Mouse (Mus musculus): ENCODE data around the gene Gm10282.

Gene Gm10282

DNA sequence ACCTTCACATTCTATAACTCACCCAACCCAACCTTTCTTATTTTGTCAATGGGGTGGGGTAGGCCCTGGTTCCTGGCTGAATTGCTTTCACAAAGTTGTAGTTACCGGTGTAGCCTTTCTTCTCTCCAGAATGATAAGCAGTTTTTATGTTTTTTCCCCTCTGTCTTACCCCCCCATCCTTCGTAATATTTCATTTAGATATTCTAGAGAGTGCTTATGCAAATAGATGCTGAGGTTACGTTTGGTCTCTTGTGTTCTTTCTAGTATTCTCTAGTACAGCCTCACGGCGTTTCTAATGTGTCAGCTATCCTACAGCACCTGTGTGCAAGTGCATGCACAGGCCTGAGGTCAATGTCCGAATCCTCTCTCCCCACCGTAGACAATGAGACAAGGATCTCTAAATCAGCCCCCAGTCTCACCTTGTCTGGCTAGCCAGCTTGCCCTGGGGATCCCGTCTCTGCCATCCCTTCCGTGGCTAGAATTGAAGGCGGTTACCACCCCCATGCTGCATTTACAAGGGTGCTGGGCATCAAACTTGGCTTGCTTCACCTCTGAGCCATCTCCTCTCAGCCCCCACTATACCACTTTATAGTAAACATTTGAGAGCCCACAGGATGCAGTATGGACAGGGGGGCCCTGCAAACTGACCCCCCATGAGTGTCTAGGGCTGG is 19.1 kb upstream of the Gm10282 start:
- DNase-seq (ENCODE audit: low spot score): no peak

DNA sequence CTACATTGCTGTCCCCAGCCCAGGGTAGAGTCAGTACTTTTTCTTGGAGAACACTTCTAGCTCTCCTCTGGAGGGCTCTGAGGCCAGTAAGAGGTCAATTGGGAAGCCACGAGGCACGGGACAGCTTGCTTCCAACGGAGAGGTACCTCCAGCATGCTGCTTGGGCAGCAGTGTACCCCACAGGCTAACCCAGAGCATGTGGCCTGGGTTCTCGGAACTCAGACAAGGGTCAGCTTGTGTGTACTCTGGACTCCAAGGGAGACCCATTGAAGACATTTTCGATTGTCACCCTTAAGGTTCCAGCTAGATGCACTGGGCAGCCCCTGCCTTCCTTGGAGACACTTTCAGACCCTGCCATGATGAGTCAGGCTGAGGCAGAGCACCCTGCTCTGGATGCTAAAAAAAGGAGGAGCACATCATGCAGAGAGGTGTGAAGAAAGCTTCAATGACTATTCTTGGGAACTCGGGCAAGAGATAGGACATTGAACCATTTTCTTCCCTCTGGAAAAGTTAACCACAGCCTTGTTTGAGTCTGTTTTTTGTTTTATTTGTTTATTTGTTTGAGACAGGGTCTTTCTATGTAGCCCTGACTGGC is 18.2 kb upstream of the Gm10282 start:
- no peak for DNase-seq (ENCODE audit: low spot score)

DNA sequence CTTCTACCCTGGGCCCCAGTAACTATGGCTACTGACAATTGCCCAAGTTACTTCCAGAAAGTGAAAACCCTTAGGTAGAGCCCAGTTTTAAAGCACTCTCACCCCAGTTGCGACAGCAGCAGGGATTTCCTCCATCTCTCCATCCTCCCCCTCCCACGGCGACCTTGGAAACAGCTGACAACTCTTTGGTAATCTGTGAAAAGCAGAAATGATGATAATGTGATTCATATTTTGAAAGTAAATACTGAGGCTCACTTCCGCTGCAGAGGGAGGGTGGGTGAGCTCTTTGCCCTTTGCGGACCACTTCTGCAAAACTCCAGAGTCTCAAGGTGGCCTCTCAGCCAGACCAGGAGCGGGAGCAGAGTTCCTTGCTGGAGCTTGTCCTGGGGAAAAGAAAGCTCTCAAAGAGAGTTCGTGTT is 17.4 kb upstream of the Gm10282 start:
- peak; percentile 55 for DNase-seq (ENCODE audit: low spot score)

DNA sequence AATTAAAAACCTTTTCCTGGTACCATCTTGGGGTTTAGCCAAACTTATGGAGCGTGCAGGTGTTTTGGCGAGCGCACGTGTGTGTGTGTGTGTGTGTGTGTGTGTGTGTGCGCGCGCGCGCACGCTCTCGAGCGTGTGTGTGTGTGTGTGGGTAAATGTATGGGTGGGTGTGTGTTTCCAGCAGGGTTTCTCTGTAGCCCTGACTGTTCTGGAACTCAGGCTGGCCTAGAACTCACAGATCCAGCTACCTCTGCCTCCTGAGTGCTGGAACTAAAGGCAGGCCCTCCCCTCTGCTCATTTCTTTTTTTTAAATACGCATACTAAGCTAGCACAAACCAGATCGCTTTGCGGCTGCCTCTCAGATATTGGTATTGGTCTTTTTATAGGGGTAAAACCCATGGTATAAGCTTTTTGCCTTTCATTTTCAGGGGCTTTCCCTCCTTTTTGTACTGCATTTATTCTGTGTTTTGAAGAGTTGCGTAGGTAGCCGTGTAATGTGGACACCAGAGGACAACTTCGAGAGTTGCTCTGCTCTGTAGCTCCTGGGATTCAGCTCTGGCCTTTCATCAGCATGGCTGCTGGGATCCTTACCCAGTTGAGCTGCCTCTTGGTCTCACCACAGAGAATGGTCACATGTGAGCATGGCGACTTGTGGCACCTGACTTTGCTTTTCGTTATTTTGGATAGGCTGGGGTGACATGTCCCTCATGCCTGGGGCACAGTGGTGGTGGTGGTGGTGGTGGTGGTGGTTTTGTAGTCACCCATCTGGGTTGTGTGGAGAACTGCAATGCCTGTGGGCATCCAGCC is 16.8 kb upstream of the Gm10282 start:
- DNase-seq (ENCODE audit: low spot score): no peak

DNA sequence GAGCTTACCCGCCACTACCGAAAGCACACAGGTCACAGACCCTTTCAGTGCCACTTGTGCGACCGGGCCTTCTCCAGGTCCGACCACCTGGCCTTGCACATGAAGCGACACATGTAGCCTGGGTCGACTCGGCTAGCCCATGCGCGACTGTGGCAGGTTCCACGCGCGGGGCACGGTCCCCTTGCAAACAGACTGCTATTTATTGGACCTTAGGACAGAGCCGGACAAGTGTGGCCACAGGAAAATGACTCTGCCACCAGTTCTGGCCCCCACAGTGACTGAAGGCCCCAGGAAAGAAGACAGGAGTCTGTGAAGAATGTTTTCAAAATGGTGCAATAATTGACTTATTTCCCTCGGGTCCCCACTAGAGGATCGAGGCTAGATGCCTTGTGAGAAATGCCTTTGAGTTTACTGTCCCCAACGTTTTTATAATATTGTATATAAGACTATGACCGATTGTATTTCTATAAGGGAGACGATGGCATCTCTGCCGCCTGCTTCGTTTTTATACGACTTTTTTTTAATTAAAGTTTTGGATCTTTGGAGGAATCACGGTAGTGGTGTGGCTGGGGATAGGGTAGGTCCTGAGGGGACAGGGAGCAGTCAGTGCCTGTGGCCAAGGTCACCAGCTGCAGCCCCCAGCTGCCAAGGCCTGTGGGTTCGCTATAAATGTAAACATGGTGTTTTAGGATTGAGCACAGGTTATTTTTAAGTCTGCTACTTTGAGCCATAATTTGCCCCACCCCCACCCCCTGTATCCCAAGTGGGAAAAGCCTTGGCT is 15.9 kb upstream of the Gm10282 start:
- DNase-seq (ENCODE audit: low spot score): no peak

DNA sequence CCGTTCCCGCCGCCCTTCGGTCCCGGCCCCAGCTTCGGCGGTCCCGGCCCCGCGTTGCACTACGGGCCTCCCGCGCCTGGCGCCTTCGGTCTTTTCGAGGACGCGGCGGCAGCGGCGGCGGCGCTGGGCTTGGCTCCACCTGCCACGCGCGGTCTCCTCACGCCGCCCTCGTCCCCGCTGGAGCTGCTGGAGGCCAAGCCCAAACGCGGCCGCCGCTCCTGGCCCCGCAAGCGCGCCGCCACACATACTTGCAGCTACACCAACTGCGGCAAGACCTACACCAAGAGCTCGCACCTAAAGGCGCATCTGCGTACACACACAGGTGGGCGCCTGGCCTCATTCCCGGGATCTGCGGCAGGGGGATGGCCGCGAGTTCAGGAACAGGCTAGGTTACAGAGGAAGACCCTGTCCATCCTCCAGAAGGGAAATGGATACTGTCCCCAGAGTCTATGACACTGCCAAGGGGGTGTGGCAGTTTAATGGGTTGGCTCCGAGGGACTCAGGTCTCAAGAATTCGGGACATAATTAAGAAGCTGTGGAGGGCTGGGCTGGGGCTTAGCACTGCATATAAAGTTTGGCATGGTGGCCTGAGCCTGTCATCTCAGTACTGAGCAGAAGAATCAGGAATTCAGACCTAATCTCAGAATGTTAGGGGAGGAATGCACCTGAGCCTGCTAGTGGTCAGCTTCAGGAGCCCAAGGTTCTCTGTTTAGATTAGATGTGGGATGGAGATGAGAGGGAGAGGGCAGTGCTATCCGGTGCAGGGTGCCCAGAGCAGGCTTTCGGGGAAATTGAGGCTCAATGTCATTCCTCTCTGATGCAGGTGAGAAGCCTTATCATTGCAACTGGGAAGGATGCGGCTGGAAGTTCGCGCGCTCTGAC is 15.1 kb upstream of the Gm10282 start:
- DNase-seq (ENCODE audit: low spot score): peak; percentile 39

DNA sequence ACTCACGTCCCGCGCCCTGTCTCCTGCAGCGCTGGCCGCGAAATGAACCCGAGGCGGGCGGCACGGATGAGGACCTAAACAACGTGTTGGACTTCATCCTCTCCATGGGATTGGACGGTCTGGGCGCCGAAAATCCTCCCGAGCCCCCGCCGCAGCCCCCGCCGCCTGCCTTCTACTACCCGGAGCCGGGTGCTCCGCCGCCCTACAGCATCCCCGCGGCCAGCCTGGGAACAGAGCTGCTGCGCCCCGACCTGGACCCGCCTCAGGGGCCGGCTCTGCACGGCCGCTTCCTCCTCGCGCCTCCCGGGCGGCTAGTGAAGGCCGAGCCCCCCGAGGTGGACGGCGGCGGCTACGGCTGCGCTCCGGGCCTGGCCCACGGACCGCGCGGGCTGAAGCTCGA is 14.3 kb upstream of the Gm10282 start:
- no peak for DNase-seq (ENCODE audit: low spot score)

DNA sequence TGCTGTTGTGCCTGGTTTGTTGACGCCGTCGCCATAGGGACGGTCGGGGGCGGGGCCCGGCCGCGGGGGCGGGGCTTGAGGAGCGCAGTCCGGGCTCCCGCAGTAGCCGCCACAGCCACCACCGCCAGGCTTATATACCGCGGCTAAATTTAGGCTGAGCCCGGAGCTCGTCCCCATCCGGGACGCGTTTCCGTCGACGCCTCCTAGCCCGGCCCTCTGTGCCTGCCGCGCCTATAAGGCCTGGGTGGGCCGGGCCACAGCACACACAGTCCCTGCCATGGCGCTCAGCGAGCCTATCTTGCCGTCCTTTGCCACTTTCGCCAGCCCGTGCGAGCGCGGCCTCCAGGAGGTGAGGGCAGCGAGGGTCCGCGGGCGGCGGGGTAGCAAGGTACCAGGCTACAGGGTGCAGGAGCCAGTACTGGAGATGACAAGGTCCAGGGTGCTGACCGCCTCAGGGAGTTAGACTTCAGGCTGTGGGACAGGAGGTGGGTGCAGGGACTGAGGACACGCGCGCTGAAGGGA is 13.8 kb upstream of the Gm10282 start, which contains the start of gene Klf2:
TSS of gene Klf2 (plus strand) at position 233 of the 522 bp plus-strand sequence.
- peak; percentile 97 for DNase-seq (ENCODE audit: low spot score)

DNA sequence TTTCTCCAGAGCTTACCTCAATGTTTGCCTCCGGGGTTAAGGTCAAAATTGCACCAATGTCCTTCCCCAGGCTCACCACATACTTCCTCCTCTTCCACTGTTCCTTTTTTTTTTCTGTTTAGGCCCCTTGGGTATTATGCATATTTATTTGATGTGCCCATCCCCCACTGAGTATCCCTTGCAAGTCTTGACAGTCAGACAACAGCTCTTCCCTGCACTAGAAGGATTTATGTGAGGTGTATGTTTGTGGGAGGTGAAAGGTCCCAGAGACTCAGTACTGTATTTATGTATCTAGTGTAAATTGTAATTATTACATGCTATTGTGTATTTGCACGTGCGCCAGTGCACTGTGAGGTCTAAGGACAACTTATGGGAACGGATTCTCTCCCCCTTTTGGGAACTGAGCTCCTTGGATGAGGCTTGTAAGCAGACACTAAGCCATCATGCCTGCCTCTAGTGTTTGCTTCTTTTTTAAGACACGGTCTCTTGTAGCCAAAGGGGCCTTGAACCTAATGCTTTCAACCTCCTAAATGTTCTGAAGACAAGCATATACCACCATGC is 12.8 kb upstream of the Gm10282 start:
- no peak for DNase-seq (ENCODE audit: low spot score)

DNA sequence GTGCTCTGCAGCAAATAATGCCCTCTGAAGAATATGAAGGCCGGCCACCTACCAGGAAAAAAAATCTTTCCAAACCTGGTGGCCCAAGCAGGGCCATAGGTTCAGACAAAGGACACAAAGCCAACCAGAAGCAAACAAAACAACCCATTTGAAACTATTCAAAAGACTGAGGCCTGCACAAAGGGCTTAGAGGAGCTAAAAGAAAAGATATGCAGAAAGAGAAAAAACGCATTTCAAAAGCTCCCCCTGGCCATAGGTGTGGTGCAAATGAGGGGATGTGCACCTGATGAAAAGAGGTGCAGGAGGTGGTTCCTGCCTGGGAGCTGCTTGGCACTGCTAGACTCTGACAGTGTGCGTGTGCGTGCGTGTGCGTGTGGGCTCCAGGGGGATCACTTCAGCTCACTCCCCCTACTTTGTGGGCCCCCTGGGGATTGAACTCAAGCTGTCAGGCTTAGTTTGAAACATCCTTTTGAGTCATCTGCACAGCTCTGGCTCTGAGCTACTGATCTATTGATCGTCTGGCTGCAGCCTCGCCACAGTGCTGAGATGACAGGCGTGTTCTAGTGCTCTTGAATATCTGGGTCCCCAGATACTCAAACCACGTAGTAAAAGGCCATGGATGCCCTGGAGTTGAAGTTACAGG is 11.1 kb upstream of the Gm10282 start:
- no peak for DNase-seq (ENCODE audit: low spot score)

DNA sequence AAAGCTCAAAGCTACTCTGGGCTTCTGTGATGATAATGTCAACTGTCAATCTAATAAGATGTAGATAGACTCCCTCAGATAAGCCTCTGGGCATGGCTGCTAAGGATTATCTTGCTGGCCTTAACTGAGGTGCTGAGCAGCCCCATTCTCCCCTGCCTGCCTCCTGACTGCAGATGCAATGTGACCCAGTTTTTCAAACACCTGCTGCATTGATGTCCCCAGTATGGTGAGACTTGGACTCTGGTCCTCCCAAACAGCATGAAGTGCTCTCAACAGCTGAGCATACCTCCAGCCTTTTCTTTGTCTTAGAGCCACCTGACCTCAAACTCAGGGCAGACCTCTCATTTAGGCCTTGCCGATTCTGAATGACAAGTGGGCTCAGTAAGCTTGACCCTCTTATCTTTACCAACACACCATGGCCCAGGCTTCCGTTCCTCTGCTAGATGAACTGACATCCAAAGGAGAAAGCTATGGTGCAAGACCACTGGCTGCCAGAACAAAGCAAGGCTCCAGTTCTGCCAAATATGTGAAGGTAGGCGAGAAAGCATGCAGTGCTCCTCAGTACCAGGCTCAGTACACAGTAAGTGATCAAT is 8.0 kb upstream of the Gm10282 start:
- no peak for DNase-seq (ENCODE audit: low spot score)

DNA sequence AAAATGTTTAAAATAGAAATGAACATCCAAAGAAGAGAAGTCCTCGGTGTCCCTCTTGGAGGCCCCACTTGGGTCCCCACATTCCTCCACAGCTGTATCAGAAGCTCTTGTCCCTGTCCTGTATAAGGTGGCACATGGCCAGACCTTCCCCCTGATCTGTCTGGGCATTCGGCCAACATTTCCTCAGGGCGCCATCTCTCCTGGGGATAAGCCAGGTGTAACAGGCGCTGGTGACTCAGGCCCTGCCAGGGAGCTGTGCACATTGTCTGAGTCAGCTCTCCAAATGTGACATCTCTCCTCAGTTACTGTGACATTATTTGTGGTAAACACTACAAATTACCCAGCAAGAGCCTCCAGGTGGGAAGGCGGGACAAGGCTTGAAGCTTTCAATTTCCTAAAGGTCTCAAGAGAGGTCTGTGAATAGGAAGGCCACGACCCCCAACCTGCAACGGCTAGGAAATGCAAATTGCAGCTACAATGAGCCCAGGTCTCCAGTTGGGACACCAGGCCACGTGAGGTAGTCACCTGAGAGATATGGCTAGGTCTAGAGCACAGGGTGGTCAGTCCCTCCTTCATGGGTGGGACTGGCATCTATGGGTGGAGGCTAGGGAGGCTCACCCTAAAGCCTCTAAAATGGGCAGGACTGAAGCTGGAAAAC is 5.9 kb upstream of the Gm10282 start:
- peak; percentile 44 for DNase-seq (ENCODE audit: low spot score)

DNA sequence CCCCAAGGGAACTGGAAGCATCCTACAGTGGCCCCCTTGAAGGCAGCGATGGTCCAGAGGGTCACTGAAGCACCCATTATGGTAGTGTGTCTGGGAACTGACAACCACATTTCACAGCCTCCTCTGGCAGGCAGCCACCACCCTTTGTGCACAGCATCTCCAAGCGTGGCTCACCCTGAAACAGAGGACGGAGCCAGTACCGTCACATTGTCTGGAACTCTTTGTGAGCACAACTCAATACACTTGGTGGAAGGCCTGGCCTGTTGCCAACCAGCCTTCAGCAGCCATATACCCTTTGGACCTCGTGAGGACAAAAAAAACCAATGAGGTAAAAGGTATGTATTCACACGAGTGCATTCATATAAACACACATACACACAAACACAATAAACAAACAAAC is 3.2 kb upstream of the Gm10282 start:
- no peak for DNase-seq (ENCODE audit: low spot score)

DNA sequence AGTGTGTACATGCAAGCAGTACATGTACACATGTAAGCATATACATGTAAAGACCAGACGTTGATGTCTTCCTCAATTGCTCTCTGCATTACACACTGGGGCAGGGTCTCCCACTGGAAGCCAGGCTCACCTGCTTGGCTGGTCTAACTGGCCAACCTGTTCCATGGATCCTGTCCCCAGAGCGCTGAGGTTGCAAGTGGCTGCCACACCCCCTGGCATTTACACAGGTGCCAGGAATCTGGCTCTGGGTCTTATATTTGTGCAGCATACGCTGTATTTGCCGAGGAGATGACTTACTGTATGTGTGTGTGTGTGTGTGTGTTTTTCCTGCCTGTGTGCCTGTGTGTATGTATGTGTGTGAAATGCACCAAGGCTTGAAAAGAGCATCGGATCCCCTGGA is 1.9 kb upstream of the Gm10282 start:
- DNase-seq (ENCODE audit: low spot score): no peak

DNA sequence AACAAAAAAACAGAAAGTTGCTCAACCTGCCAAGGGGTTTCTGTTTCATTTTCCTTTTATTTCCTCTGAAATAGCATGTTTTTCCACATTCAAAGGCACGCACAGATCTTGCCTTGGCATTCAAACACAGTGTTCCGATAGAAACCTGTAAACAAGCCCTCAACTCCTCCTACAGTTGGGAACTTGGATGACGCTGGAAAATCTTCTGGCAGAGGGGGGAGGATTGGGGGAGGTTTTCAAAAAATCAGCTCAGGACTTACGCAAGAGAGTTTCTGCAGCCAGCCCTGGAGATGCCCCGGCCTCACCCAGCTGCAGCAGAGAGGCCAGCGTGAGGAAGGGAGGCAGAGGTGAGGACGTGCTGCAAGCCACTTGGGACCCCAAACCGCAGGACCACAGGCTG is 1.4 kb downstream of the Gm10282 start:
- DNase-seq (ENCODE audit: low spot score): peak; percentile 71

DNA sequence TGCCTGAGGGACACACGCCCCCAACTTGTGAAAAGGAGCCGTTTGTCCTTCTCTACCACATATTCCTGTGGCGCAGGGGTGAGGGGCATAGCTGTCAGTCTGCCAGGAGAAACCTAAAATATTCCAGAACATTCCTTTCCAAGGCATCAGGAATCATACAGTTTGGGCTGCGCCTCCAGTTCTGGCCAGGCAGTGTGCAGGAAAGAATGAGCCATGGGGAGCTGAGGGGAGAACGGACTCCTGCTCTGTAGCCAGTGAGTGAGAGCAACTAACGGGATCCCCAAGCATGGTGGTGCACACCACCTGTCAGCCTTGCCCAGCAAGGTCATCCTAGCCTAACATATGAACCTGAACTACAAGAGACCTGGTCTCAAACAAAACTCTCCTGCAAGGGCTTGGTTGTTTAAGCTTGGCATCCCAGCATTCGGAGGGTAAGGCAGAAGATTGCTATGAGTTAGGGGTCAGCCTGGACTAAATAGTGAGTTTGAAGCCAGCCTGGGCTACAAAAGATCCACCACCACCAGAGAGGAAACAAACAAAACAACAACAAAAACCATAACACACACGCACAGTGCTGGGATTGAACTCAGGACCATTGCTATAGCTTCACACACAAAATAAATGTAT is 2.0 kb downstream of the Gm10282 start:
- DNase-seq (ENCODE audit: low spot score): no peak

DNA sequence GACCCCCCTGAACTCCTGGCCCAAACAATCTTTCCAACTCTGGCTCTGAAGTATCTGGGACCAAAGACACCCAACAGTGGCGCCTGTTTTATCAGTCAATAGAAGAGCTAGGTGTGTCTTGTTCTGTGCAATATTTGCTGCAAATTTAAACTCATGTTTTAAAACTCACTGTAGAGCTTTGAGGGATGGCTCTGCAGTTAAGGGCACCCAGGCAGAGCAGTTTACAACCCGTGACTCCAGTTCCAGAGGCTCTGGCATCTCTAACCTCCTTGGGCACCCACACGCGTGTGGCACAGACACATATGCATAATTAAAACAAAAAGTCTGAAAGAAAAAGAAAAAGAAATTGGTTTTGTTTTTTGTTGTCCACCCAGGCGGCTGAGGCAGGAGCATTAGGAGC is 3.6 kb downstream of the Gm10282 start:
- no peak for DNase-seq (ENCODE audit: low spot score)

DNA sequence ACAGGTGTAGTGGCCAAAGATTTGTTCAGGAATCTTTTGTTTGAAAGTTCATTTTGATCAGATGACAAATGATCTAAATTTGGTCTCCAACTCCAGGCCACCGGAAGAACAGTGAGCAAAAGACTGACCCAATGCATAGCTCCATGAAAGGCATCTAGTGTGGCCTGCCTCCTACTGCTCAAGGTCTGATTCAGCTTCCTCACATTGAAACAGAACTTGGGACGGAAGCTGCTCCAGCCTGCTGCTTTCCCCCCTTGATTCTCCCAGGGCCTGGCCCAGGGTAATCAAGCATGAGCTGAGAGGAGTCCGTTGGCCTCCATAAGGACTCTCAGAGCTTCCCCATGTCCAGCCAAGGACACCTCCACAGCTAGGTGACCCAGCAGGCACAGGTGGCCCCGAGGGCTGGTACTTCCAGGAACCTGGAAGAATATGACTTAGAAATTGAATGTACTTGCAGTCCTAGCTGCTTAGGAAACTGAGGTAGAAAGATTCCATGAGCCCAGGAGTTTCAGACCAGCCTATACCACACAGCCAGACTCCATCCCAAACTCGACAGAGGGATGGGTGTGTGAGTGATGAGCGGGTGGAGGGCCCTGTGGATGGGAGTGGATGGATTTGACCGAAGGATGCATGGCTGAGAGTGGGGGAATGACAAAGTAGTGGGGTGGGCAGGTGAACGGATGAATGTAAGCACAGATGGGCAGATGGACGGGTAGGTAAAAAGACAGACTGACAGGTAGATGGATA is 4.2 kb downstream of the Gm10282 start:
- no peak for DNase-seq (ENCODE audit: low spot score)
